Mouse (Mus musculus) neural tube, embryonic 15.5 days (tissue): ENCODE data around the gene Tmem150b. TPM values are rescaled to one million over a fixed set of nuclear protein-coding genes. Genes with fewer than 3 reads are reported as not detected.

Experiments used
- ATAC-seq: fragments of 200-750 bp; cut with Nextera tagmentation; 2 replicates; pipeline ENCODE4 v1.8.0; 2017; ENCODE audit warnings: mild to moderate bottlenecking, moderate TSS enrichment, moderate library complexity; ENCODE audit not compliant: low FRiP score
- H3K27ac ChIP-seq: fragments of 300-500 bp; sonication (generic); replicated peaks from 2 replicates; pipeline ENCODE4 v1.5.1; 2015; ENCODE audit warnings: mild to moderate bottlenecking, inconsistent platforms
- H3K27me3 ChIP-seq: fragments of 300-500 bp; sonication (generic); replicated peaks from 2 replicates; pipeline ENCODE4 v1.6.1; 2015; ENCODE audit warnings: inconsistent platforms
- H3K36me3 ChIP-seq: fragments of 300-500 bp; sonication (generic); 2 replicates; pipeline ENCODE4 v1.6.1; 2015; ENCODE audit warnings: inconsistent platforms
- H3K4me1 ChIP-seq: fragments of 300-500 bp; sonication (generic); 2 replicates; pipeline ENCODE4 v1.6.1; 2015; ENCODE audit warnings: inconsistent platforms
- H3K4me2 ChIP-seq: fragments of 300-500 bp; sonication (generic); 2 replicates; pipeline ENCODE4 v1.6.1; 2015; ENCODE audit warnings: inconsistent platforms, mild to moderate bottlenecking, moderate library complexity
- H3K4me3 ChIP-seq: fragments of 300-500 bp; sonication (generic); replicated peaks from 2 replicates; pipeline ENCODE4 v1.5.1; 2015; ENCODE audit warnings: mild to moderate bottlenecking, inconsistent platforms
- H3K9ac ChIP-seq: fragments of 300-500 bp; sonication (generic); replicated peaks from 2 replicates; pipeline ENCODE4 v1.6.1; 2015; ENCODE audit warnings: mild to moderate bottlenecking, inconsistent platforms
- H3K9me3 ChIP-seq: fragments of 300-500 bp; sonication (generic); replicated peaks from 2 replicates; pipeline ENCODE4 v1.6.1; 2016; ENCODE audit warnings: inconsistent platforms
- WGBS: fragments of 180-500 bp; shearing (Covaris S2); methylation state at CpG from one replicate; pipeline ENCODE4 v1.1.7; 2015; ENCODE audit warnings: mixed read lengths; 5-methylcytosine and 5-hydroxymethylcytosine counted together
- polyA plus RNA-seq: library from polyadenylated mRNA; unstranded; fragments of >200 nt; fragmentation: Nextera tagmentation; extraction: Ambion mirVana; gene quantifications from 2 replicates; pipeline ENCODE4 v1.2.1, GENCODE M21; 2015

Tmem150b gene
- polyA plus RNA-seq, 1 experiment from 2014 or later, result 0.14 TPM

DNA sequence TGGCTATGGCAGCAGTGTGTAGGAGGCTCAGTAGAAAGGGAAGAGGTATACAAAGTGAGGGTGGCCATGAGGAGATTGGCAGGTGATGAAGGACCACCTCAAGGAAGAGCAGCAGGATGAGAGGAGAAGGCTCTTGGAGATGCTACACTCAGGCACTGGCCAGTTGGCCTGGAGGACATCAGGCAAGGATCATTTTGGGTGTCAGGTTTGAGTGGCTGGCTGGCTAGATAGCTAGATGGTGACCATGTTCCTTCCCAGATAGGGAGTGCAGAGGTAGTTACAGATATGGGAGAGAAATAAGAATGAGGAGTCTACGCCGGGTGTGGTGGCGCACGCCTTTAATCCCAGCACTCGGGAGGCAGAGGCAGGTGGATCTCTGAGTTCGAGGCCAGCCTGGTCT, 19.8 kb upstream of the Tmem150b start:
- Histone ChIP-seq H3K9me3 (no peaks in the 10 kb centered on the region), H3K9ac (no peak overlapping the region), H3K4me1 (peaks cover 31% of the 10 kb centered on the region), H3K27me3 (no peaks in the 10 kb centered on the region), H3K27ac (no peak overlapping the region), H3K4me3 (no peak overlapping the region), H3K36me3 (peaks cover 24% of the 10 kb centered on the region), H3K4me2 (no peak overlapping the region)
- WGBS, result over 99% methylated on average over 6 of the region's 6 CpGs
- no peak for ATAC-seq

DNA sequence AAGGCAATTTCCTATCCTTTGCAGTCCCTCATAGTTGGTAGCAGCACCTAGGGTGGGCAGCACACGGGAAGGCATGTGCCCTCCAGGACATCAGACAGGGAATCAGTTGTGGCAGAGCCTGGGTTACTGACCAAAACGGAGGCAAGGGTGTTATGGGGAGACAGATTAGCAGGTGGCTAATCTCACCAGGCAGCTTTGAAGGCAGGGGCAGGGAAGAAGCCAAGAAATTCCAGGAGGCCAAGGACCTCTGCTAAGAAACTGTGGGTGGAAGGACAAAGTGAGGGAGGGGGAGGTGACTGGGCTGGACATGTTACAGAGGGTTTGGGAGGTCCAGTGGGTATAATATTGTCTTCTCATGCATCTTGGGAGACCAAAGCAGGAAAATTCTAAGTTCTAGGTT, 18.3 kb upstream of the Tmem150b start:
- no peak overlapping the region for H3K4me3 ChIP-seq
- 86% methylated on average over 2 of the region's 2 CpGs for WGBS
- peaks cover 21% of the 10 kb centered on the region for H3K36me3 ChIP-seq
- H3K27ac ChIP-seq, result no peak overlapping the region
- no peaks in the 10 kb centered on the region for H3K9me3 ChIP-seq
- H3K9ac ChIP-seq, result no peak overlapping the region
- H3K27me3 ChIP-seq, result no peaks in the 10 kb centered on the region
- no peak for ATAC-seq
- H3K4me2 ChIP-seq, result no peak overlapping the region
- H3K4me1 ChIP-seq, result peaks cover 42% of the 10 kb centered on the region

DNA sequence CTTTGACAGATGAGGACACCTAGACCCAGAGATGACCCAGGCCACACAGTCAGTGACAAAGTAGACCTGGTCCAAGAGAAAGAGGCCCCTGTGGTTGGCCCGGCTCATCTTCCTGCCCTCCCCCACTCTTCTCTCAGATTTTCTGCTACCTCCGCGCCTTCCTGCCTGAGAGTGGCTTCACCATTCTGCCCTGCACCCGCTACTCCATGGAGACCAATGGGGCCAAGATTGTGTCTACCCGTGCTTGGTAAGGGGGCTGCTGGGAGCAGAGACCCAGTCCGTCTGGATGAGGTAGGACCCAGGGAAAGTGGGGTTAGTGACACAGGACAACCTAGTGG, 17.4 kb upstream of the Tmem150b start:
- no peak overlapping the region for H3K27ac ChIP-seq
- no peak for ATAC-seq
- peaks cover 43% of the 10 kb centered on the region for H3K4me1 ChIP-seq
- H3K36me3 ChIP-seq, result peaks cover 21% of the 10 kb centered on the region
- no peaks in the 10 kb centered on the region for H3K27me3 ChIP-seq
- no peak overlapping the region for H3K4me3 ChIP-seq
- no peaks in the 10 kb centered on the region for H3K9me3 ChIP-seq
- WGBS, result 92% methylated on average over 6 of the region's 6 CpGs
- no peak overlapping the region for H3K4me2 ChIP-seq
- no peak overlapping the region for H3K9ac ChIP-seq

- H3K9ac ChIP-seq, result peak overlapping the region; percentile 92
- peak overlapping the region; percentile 81 for H3K4me3 ChIP-seq
Observed at GRCm38 (mm10) chr7:4741672-4742481, 16.8 kb upstream of the Tmem150b start.

DNA sequence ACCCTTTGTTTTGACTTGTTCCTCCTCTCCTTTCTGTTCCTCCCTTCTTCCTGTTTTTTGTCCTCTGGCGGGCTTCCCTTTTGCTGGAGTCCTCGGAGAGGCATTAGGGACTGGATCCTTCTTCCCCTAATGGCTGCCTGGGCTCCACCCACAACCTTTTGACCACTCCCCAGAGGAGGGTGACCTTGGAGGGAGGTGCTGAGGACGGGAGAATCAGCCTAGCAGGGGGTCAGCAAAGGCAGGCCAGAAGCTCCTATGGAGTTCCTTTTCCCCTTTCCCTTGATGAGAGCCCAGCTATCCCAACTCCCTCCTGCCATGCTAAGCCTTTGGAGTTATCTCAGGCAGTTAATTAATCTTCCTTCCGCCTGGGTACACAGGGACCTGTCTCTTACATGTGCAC, 16.1 kb upstream of the Tmem150b start:
- Histone ChIP-seq H3K27me3 (no peaks in the 10 kb centered on the region), H3K9me3 (no peaks in the 10 kb centered on the region), H3K9ac (peak overlapping the region; percentile 92), H3K36me3 (peaks cover 11% of the 10 kb centered on the region), H3K4me2 (peak overlapping the region; percentile 89), H3K27ac (peak overlapping the region; percentile 96), H3K4me3 (peak overlapping the region; percentile 81), H3K4me1 (peaks cover 43% of the 10 kb centered on the region)
- no peak for ATAC-seq
- WGBS, result 3% methylated on average over 4 of the region's 4 CpGs

More at GRCm38 (mm10) chr7:4741672-4742481, 16.8 kb upstream of the Tmem150b start:
- ATAC-seq, result no peak
- Histone ChIP-seq H3K4me2 (peak overlapping the region; percentile 89), H3K4me1 (peaks cover 43% of the 10 kb centered on the region), H3K9me3 (no peaks in the 10 kb centered on the region), H3K27me3 (no peaks in the 10 kb centered on the region), H3K36me3 (peaks cover 18% of the 10 kb centered on the region), H3K27ac (peak overlapping the region; percentile 96)
- 82% methylated on average over 21 of the region's 21 CpGs for WGBS

- Histone ChIP-seq H3K27me3 (no peaks in the 10 kb centered on the region), H3K4me3 (peak overlapping the region; percentile 81), H3K27ac (peak overlapping the region; percentile 96), H3K4me1 (peaks cover 43% of the 10 kb centered on the region), H3K9ac (peak overlapping the region; percentile 92), H3K4me2 (peak overlapping the region; percentile 89), H3K36me3 (peaks cover 3% of the 10 kb centered on the region; the same call in 1 of the 2 replicates), H3K9me3 (no peaks in the 10 kb centered on the region)
- under 1% methylated on average over 14 of the region's 14 CpGs for WGBS
- peak; percentile 45 for ATAC-seq
Observed at GRCm38 (mm10) chr7:4740309-4740727, 15.3 kb upstream of the Tmem150b start.

DNA sequence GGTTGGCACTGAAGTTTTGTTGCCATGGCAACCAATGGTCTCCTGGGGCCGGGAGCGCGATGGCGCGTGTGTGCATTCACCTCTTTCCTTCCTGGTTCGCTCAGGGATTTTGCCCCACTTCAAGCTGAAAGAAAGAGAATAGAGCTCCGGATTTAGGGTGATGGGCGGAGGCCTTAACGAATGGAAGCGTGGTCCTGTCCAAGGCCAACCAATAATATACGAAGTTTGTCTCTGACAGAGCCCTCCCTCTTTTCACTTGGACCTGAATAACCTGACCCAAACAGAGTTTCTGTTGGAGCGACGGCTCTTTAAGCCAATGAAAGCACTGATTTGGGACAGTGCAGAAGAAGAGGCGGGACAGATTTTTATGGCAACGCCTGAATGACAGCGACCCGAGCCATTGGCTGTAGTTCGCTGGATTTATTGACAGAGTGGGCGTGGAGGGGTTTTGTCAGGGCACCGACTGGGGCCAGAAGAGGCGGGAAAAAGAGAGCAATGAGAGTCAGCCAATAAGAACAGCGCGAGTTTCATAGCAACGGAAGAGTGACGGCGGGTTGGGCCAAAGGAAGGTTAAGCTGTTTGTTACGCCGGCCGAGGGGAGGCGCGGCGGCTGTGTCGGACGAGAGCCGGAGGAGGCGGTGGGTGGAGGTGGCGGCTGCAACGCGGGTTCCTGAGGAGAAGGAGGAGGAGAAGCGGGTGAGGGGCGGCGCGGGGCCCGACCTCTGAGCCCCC, 14.7 kb upstream of the Tmem150b start, which contains the start of gene Kmt5c:
Kmt5c (plus strand) TSS at position 572 of the 732 bp plus-strand sequence.
- H3K9ac ChIP-seq, result peak within 1 kb of the TSS; percentile 92
- H3K4me2 ChIP-seq, result peak within 1 kb of the TSS; percentile 89
- peak; percentile 97 for ATAC-seq
- H3K4me3 ChIP-seq, result peak within 1 kb of the TSS; percentile 81
- H3K36me3 ChIP-seq, result peaks cover 2% of the 10 kb centered on the region; the same call in 1 of the 2 replicates
- no peaks in the 10 kb centered on the region for H3K27me3 ChIP-seq
- H3K27ac ChIP-seq, result peak within 1 kb of the TSS; percentile 96
- under 1% methylated on average over 40 of the region's 44 CpGs for WGBS
- no peaks in the 10 kb centered on the region for H3K9me3 ChIP-seq
- H3K4me1 ChIP-seq, result peaks cover 43% of the 10 kb centered on the region

GRCm38 (mm10) chr7:4739041-4739543, 14.0 kb upstream of the Tmem150b start:
- peak overlapping the region; percentile 36; the same call in 1 of the 2 replicates for H3K9ac ChIP-seq
- ATAC-seq, result no peak
- no peaks in the 10 kb centered on the region for H3K9me3 ChIP-seq
- peaks cover 43% of the 10 kb centered on the region for H3K4me1 ChIP-seq
- peak overlapping the region; percentile 84 for H3K27ac ChIP-seq
- peak overlapping the region; percentile 89 for H3K4me2 ChIP-seq
- no peaks in the 10 kb centered on the region for H3K27me3 ChIP-seq
- H3K36me3 ChIP-seq, result no peaks in the 10 kb centered on the region; the same call in 1 of the 2 replicates
- WGBS, result 42% methylated on average over 10 of the region's 10 CpGs
- peak overlapping the region; percentile 81 for H3K4me3 ChIP-seq

- Histone ChIP-seq H3K27me3 (no peaks in the 10 kb centered on the region), H3K4me3 (no peak overlapping the region), H3K9ac (no peak overlapping the region), H3K36me3 (no peaks in the 10 kb centered on the region), H3K9me3 (no peaks in the 10 kb centered on the region), H3K4me2 (no peak overlapping the region), H3K4me1 (no peaks in the 10 kb centered on the region), H3K27ac (no peak overlapping the region)
- no peak for ATAC-seq
- 74% methylated on average over 6 of the region's 6 CpGs for WGBS
Observed at GRCm38 (mm10) chr7:4732968-4733392, 7.9 kb upstream of the Tmem150b start.

DNA sequence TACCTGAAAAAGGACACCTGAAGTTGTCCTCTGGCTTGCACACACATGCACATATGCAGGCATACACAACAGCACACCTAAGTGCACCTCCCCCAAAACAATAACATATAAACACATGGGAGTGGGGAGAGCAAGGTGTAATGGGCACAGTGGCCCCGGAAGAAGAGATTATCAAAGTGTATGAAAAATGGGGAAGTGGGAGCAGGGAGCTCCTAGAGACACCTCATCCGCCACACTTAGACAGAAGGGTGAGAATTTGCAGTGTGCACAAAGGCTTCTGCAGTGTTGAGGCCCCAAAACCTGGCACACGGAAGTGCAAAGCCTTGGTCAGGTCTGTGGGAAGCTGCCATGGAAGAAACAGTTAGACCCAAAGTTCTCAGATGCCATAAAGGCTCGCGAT, 6.0 kb upstream of the Tmem150b start:
- H3K4me1 ChIP-seq, result no peaks in the 10 kb centered on the region
- H3K4me2 ChIP-seq, result no peak overlapping the region
- H3K27ac ChIP-seq, result no peak overlapping the region
- H3K4me3 ChIP-seq, result no peak overlapping the region
- 87% methylated on average over 5 of the region's 5 CpGs for WGBS
- no peak for ATAC-seq
- no peaks in the 10 kb centered on the region for H3K27me3 ChIP-seq
- no peak overlapping the region for H3K9ac ChIP-seq
- no peaks in the 10 kb centered on the region for H3K9me3 ChIP-seq
- H3K36me3 ChIP-seq, result no peaks in the 10 kb centered on the region

DNA sequence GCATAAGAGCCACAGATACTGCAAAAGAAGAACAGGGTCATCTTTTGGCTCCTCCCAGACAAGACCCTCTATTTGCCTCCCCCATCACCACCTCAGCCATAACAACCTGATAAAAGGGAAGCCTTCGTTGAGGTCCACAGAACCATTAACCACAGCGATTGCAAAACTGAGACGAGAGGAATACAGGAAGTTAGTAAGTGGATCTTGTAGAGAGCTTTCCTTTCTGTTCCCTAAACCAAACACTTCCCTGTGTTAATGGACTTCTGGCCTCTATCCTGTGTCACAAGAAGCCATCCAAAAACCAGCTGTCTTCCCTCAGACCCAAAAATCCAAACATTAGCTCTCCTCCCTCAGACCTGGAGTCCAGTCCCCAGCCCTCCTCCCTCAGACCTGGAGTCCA, 690 bp downstream of the Tmem150b start:
- Histone ChIP-seq H3K4me2 (no peak overlapping the region; the same call in 1 of the 2 replicates), H3K9ac (no peak overlapping the region), H3K27me3 (0 out of 2 replicates have a peak, but pooled peaks cover 4% of the 10 kb centered on the region), H3K9me3 (no peaks in the 10 kb centered on the region), H3K4me3 (no peak overlapping the region), H3K36me3 (no peaks in the 10 kb centered on the region), H3K27ac (no peak overlapping the region), H3K4me1 (0 out of 2 replicates have a peak, but pooled peaks cover 2% of the 10 kb centered on the region)
- 75% methylated on average over 3 of the region's 3 CpGs for WGBS
- no peak for ATAC-seq
